Mouse (Mus musculus) 3T3-L1 (cell line): ENCODE data around the gene Cltc.
A peak's percentile ranks its signal among the peaks of the same experiment; 100 is the strongest.

Experiments
- DNase-seq: peaks from one replicate; pipeline ENCODE4 v3.0.0-alpha.2; 2015; ENCODE audit warnings: low read depth, low spot score

Cltc gene

DNA sequence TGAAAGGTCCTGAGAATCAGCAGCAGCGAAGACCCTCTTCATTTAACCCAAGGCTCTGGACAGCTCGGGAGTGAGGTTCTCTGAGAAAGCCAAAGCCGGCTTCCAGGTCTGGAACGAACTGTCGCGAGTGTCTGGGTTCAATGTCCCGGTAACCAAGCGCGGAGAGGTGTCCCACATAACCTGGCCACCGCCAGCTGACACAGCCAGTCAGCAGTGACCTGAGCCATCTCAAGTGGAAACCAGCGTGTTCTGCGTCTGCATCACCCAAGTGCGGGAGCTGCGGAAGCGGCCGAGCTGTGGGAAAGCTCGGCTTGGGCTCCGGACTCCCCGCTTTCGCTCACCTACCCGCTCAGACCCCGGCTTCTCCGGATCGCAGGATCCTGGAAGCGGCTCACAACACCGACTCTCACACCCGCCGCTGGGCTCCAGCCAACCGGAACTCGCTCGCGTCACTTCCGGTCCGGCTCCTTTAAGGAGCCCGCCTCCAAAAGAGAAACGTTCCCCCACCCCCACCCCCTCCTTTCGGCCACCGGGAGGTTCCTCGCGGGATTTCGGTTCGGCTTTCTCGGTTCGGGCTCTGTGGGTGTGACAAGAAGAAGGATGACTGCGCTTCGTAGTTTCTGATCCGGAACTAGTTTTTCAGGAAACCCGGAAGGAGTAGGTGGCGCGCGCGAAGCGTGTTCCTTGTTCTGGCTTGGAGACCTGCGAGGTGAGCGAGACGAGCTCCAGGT lies 73.8 kb downstream of the Cltc start, which contains the start of the genes Vmp1 and Ptrh2:
Gene Vmp1 (minus strand): TSS at position 442 of the 731 bp plus-strand sequence.
Gene Ptrh2 (plus strand): TSS at position 591 of the 731 bp plus-strand sequence.
- DNase-seq, result peak; percentile 98

DNA sequence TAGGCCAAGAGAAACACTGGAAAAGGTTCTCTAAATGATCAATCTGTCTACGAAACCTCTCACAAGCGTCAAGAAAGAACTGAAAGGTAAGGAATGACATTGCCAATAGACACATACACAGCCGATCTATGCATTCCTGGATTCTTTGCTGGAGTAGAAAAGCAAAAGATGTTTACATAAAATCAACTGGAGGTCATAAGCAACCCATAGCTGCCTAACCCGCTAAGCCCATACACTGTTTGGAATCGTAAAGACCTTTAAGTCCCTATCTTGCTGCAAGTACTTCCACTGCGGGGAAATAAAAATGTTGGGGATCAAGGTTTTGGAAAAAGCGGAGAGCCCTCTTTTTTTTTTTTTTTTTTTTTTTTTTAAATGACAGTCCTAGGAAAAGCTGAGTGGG lies 74.5 kb downstream of the Cltc start:
- no peak for DNase-seq

DNA sequence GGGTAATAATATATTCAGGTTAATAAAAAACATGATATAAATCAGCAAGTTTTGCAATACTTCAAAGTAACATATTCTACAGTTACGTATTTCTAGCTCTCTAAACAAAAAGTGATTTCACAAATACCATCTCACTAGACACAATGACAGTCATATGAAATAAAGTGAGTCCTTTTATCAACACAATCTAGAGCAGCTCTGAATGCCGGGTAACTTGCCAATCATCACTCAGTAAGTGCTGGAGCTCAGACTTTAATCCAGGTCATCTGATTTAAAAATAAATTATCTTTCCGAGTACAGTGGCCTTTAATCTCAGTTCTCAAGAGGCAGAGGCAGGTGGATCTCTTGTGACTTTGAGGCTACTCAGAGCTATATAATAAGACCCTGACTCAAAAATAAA lies 75.9 kb downstream of the Cltc start:
- no peak for DNase-seq

DNA sequence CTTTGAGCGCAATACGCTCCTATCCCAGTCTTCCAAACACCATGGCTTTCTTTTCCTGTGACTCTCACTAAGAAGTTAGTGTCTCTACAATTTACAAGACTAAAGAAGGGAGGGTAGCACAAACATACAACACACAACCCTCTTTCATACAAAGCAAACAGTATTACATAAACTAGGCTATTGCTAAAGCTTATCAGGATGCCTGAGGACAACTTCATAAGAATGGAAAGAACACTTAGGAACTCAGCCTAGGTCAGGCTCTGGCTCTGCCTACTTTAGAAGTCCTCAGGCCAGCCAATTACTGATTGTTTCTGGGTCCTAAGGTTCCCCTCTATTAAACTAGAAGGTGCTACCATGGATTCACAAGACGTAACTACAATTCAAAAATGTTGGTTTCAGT lies 76.6 kb downstream of the Cltc start:
- no peak for DNase-seq

DNA sequence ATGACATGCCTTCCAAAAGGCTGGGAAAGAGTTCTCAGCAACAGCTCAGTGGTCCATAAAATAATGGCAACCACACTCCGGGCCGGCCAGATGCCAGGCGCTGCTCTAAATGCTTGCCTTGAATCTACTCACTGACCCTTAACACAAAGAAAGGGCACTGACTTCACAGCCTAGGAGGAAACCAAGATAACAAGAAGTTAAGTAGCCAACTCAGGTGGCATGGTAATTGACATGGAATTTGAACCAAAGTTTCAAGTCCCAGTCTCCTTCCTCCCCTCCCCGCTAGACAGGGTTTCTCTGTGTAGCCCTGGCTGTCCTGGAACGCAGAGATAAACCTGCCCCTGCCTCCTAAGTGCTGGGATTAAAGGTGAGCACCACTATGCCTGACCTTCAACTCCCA lies 78.4 kb downstream of the Cltc start:
- DNase-seq, result no peak

DNA sequence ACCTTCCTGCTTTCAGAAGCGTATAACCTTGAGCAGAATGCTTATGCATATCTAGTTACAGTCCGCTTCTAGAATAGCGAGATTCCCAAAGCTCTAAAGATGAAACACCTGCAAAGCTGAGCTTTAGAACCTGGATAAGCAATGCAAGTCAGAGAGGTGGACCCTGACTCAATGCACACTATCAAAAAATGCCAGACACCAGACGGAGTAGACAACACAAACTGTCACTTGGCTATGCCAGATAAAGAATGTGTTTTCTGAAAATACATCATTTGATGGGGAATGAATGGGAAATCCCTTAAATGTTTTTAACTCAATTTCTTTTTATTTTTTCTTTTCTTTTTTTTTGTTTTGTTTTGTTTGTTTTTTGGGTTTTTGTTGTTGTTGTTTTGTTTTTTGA lies 81.8 kb downstream of the Cltc start:
- DNase-seq, result no peak

DNA sequence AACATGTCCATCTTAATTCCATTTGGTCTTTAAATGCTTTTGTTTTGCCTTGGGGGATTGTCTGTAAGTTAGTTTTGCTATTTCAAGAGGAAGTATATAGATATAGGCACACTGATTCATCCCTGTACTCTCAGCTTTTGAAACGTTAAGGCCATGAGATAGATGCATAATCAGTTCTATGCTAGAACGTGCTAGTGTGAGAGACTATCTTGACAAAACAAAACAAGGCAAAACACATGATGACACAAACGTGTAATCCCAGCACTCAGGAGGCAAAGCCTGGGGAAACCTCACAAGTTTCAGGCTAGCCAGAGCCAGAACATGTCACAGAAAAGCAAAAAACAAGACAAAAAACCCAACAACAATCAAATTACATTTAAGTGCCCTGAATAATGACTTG lies 84.6 kb downstream of the Cltc start:
- DNase-seq, result no peak

DNA sequence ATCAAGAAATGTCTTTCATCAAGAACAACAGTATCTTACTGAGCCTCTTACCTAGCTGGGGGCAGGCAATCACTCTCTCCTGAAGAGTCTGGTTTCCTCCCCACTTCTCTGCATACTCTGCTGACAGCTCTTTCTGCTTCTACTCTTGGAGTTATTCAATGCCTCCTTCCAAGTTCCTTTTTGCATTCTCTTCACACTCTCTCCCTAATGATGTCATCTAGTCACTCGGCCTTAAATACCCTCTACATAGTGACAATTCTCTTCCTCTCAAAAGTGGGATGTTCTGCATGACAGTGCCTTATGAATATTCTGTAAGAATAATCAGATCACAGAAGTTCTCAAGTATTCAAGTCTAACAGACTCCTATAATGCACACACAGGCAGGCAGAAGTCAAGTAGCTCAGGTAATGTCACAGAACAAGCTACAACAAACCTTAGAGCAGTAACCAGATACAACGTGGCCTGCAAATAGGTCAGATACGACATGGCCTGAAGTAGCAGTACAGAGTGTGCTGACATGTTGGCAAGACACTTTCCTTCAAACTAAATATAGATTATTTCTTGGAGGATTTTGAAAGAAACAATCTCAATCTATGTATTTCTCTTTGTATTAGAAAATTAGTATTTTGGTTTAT lies 86.2 kb downstream of the Cltc start:
- DNase-seq, result no peak

DNA sequence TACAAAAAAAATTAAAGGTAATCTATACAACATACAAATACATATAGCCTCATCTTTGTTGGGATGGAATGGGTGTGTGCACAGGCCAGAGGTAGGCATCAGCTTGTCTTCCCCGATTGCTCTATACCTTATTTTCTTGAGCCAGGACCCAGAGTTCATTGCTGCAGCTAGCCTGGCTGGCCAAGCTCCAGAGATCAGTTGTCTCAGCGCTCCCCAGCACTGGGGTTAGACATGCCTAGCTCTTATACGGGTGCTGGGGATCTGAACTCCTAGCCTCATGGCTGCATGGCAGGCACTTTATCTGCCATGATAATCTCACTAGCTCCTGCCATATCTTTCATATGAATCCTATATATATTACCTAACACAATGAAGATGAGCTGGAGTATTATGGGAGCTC lies 89.2 kb downstream of the Cltc start:
- no peak for DNase-seq

DNA sequence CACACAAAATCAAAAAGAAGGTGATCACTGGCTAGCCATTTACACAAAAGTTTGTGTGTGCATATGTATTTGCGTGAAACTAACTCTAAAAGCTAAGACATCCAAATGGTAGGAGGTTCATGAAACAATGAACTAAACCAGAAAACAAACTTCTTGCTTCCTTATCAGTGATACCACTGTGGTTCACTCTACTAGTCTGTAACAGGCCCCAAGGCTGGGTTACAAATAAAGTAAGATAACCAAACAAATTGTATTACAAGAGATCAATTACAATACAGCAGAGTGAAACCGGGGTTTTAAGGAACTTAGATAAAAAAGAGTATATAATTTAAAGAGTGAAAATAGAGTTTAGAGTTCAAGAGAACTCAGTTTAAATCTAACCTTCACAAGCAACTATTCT lies 89.8 kb downstream of the Cltc start:
- no peak for DNase-seq

DNA sequence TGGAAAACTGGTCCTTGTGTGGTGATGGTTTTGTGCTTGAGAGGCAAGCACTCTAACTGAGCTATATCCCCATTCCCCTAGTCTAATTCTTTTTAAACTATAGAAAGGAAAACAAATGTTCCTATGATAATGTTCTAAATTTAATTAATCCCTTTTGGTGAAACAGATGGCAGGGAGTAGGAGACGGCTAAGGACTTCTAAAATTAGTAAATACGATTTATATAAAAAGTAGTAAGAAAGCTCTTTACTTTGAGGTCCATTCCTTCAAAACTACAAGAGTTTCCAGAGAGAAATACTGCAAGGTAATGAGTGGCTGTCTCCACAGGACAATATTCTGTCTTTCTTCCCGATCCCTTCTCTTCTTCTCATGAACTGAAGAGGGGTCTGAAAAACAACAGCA lies 93.0 kb downstream of the Cltc start:
- no peak for DNase-seq

DNA sequence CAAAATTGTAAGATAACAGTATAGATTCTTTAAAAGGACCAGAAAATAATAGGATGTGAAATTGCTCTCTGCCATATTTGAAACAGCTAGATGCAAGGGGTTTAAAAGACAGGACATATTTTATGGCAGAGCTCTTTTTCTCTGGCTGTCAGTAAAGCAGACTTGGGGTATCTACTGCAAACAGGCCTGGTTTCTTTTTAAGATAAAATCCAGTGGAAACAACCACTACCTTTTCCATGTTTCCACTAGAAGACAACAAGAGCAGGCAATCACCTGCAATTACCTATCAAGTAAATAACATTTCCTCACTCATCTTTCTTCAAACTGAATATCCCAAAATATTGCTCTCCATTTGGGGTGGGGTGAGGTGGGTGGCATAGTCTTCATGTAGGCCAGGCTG lies 93.4 kb downstream of the Cltc start:
- DNase-seq, result no peak

DNA sequence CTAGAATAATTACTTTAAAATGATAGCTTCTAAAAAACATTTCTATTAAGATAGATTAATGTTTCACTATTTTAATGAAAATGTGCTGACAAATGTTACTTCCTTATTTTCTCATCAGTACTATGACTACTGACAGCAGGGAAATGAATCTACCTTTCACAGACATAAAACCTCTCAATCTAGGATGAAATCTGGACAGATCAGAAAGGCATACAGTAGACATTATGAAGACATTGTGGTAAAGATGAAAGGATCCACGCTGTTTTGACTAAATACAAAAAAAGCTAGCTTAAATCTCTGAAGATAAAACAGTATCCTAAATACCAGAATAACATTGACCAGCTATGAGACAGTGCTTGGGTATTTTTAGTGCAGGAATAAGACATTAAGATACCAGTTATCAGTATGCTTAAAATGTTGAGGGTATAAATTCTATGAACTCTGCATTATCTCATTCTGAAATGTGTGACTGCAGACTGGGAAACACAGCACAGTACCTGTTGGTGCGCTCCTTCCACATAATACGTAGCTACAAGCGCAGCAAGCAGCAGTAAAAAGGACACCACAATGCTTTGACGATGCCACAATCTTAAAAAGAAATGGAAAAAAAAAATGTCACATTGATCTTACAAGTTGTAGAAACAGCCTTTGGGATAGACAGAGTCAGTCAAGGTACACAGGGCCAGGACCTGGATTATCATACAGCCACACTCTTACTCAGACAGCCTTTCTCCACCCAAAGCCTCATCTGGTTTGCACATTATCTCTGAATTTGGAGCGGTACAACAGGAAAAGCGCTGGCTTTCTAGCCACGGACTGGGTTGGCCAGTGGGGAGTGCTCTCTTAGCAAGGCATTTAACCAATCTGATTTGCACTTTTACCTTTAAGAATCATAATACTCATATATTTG lies 94.1 kb downstream of the Cltc start:
- no peak for DNase-seq

DNA sequence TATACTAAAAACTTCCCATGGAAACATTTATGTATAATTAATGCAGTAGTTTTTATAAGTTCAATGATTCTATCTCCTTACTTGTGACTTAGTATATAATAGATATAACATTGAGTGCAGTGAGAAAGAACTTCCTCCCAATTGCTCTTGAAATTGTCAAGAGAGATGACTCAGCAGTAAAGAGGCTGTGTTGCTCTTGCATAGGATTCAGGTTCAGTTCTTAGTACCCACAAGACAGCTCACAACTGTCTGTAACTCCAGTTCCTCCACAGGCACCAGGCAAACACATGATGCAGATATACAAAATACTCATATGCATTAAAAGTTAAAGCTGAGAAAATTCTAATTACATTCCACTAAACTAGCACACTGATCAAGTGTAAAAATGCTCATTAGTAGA lies 99.5 kb downstream of the Cltc start:
- peak; percentile 58 for DNase-seq

DNA sequence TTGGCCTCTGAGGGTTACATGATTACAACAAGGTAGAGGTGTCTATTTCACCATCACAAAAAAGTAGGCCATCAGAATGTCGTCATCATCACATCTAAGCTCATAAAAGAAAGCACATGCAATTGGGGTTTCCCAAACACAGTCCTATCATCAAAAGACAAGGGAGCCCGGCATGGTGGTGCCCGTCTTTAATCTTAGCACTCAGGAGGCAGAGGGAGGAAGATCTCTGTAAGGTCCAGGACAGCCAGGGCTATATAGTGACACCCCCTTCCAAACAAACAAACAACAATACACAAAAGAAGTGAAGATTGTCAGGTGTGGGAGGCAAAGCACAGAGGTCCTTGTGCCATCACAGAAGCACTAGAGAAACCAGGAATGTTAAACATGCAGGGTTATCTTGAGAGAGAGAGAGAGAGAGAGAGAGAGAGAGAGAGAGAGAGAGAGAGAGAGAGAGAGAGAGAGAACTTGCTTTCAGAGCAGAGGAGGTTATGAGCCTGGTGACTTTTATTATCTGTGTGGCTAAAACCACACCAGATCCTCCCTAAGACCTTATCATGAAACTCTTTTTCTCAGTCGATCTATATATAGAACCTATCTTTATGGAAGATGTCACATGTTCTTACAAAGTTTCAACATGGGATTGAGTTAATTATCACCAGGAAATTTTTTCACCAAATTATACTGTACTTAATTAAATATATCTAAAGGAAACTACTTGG lies 100.4 kb downstream of the Cltc start:
- DNase-seq, result no peak

DNA sequence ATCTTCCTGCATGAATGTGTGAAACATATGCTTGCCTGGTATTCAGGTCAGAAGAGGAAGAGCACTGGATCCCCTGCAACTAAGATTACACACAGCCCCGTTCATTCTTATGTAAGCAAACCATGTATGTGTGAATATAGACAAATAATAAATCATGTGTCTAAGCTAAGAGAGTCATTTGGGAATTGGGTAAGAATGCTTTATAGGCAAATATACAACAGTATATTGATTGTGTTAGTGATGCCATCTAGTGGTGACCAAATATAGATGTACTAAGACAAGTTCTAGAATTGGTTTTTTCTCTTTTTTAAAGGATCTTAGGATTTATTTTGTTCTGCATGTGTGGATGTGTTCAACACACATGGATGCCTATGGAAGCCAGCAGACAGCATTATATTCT lies 101.7 kb downstream of the Cltc start:
- DNase-seq, result peak; percentile 79

DNA sequence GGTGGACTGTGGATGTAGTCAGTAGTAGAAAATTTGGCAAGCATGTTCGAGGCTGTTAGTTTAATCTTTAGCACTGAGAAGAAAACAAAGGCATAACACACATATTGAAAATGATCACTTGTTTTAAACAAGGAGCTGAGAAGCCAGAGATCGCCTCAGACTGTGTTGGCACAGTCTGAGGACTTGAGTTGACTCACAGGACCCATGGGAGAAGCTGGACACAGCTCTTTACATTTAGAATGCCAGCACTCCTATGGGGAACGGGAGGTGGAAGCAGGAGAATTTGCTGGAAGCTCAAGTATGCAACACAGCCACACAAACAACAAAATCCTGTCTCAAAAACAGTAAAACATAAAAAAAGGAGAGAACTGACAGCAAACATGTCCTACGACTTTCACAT lies 103.3 kb downstream of the Cltc start:
- DNase-seq, result peak; percentile 93

DNA sequence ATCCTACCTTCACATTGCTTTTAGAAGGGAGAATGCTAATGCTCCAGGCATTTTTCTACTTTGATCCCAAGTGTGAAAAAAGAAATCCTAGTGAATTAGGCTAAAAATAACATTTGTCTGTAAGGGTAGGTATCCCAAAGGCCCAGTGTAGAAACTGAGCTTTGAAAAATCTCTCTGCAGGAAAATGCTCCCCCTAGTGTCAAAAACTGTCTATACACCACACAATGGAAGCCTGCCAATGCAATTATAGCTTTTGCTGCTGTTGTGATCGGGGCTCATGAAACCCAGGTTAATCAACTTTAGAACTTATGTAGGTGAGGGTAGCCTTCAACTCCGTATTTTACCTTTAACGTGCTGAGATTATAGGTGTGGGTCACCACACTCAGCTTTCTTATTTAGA lies 103.9 kb downstream of the Cltc start:
- peak; percentile 92 for DNase-seq

DNA sequence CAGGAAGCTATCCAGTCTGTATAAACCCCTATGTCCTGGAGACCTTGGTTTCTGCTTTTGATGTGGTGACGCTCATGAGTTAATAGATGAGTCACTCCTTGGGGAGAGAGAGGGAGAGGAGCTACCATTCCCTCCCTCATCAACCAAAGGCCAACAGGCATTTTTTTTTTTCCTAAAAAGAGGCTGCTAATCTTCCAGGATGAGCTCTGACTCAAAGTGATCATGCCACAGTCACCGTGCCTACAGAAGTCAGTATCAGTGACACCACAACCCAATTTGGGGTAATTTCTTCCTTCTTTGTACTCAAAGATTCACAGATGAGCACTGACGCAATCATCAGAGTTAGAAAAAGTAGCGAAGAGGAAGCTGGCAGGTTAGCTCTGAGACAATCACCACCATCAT lies 104.8 kb downstream of the Cltc start:
- peak; percentile 89 for DNase-seq

DNA sequence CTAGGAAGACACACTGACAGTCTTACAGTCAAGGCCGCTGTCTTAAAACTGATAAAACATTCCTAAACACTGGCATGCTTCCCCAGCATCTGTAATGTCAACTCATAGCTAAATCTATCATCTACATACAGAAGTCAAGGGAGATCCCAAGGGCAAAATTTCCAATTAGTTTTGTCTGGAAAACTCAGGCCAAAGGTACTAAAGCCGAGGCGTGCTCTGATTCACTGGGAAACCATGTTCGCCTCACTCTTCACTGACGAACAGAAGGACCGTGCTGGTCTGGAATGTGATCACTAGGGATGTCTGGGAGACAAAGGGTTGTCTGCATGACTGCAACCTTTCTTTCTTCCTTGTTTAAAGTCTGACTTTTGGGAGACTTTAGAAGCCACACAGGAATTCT lies 106.7 kb downstream of the Cltc start:
- DNase-seq, result peak; percentile 94

DNA sequence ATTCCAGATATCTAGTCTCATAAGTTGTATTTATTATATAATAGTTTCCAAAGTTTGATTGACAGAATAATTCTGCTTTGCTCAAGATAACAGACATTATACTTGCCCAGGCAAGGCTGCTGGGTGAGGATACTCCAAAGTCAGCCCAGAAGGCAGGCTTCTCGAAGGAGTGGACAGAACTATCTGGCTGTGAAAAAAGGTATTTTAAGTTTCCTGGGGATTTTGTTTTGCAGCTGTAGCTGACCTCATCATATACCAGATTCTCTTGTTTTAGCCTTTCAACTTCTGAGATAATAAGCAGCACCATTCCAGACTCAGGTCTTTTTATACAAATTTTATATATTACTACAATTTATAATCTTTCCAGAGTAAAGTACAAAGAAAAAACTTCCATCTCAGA lies 107.8 kb downstream of the Cltc start:
- DNase-seq, result no peak
